Mouse (Mus musculus) stomach, postnatal 0 days (tissue): ENCODE measurements around the gene Olfr808. TPM values are rescaled to one million over a fixed set of nuclear protein-coding genes. Genes with fewer than 3 reads are reported as not detected.

Experiments used
- ATAC-seq: fragments of 200-750 bp; cut with Nextera tagmentation; 2 replicates; pipeline ENCODE4 v1.8.0; 2017; ENCODE audit not compliant: low FRiP score, low TSS enrichment
- DNase-seq: peaks from one replicate; pipeline ENCODE4 v3.0.0-alpha.2; 2016; ENCODE audit warnings: low spot score
- H3K27ac ChIP-seq: fragments of 300-500 bp; sonication (generic); replicated peaks from 2 replicates; pipeline ENCODE4 v1.5.1; 2014; ENCODE audit warnings: mild to moderate bottlenecking, control low read depth
- H3K27me3 ChIP-seq: fragments of 300-500 bp; sonication (generic); 2 replicates; pipeline ENCODE4 v1.6.1; 2014; ENCODE audit warnings: low read length; ENCODE audit not compliant: control insufficient read depth, insufficient read depth
- H3K36me3 ChIP-seq: fragments of 300-500 bp; sonication (generic); 2 replicates; pipeline ENCODE4 v1.6.1; 2014; ENCODE audit warnings: low read length, mixed read lengths; ENCODE audit not compliant: control insufficient read depth, insufficient read depth
- H3K4me1 ChIP-seq: fragments of 300-500 bp; sonication (generic); replicated peaks from 2 replicates; pipeline ENCODE4 v1.6.1; 2014; ENCODE audit warnings: antibody characterized with exemption; ENCODE audit not compliant: control insufficient read depth, insufficient read depth
- H3K4me2 ChIP-seq: fragments of 300-500 bp; sonication (generic); replicated peaks from 2 replicates; pipeline ENCODE4 v1.6.1; 2014; ENCODE audit warnings: low read depth, mild to moderate bottlenecking, control low read depth, moderate library complexity
- H3K4me3 ChIP-seq: fragments of 300-500 bp; sonication (generic); 2 replicates; pipeline ENCODE4 v1.5.1; 2014; ENCODE audit warnings: low read depth, low read length, control low read depth
- H3K9ac ChIP-seq: fragments of 300-500 bp; sonication (generic); 2 replicates; pipeline ENCODE4 v1.6.1; 2014; ENCODE audit warnings: mild to moderate bottlenecking, low read length, control low read depth, mixed read lengths
- H3K9me3 ChIP-seq: fragments of 300-500 bp; sonication (generic); 2 replicates; pipeline ENCODE4 v1.6.1; 2016; ENCODE audit warnings: low read length; ENCODE audit not compliant: control insufficient read depth
- CTCF ChIP-seq: IDR thresholded peaks from 2 replicates; pipeline ENCODE4 v1.5.1; 2016; ENCODE audit warnings: antibody characterized with exemption, low read depth, mild to moderate bottlenecking, moderate library complexity
- EP300 ChIP-seq: optimal IDR thresholded peaks from 2 replicates; pipeline ENCODE3; 2016; ENCODE audit warnings: antibody characterized with exemption
- WGBS: fragments of 180-500 bp; shearing (Covaris S2); extraction: QIAGEN DNeasy Blood & Tissue Kit; methylation state at CpG from one replicate; pipeline ENCODE4 v1.1.7; 2014; 5-methylcytosine and 5-hydroxymethylcytosine counted together
- microRNA-seq: library from miRNA; unstranded; fragments of <30 nt; microRNA quantifications from one replicate; pipeline ENCODE4, GENCODE M21; 2016
- polyA plus RNA-seq: library from polyadenylated mRNA; unstranded; fragments of >200 nt; fragmentation: Nextera tagmentation; extraction: Ambion mirVana; gene quantifications from 2 replicates; pipeline ENCODE4 v1.2.1, GENCODE M21; 2015

Olfr808 gene
- polyA plus RNA-seq, 1 experiment from 2014 or later: not detected

DNA sequence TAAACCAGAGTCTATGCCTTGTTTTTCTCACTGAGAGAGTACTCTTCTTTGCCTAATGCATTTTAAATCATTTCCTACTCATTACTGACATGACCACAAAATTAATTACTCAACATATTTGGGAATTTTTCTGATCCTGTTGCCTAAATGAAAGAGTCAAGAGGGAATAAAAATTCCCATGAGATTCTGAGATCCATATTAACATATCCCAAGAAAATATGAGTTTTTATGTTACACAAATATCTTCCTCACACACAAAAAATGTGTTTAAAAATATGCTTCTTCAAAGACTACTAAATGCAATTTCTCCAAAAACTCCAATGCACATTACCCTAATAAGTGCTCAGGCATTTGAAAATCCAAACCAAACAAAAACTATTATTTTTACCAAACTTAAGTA lies 29.5 kb downstream of the Olfr808 start, which contains the start of gene Olfr810:
Olfr810 (minus strand) TSS at position 101 of the 400 bp plus-strand sequence.
- H3K4me1 ChIP-seq: no peaks in the 10 kb centered on the region
- H3K9ac ChIP-seq: no peak within 1 kb of the TSS
- DNase-seq (no peak), ATAC-seq (no peak)
- no peaks in the 10 kb centered on the region for H3K36me3 ChIP-seq
- H3K4me2 ChIP-seq: no peak within 1 kb of the TSS
- no peaks in the 10 kb centered on the region for H3K9me3 ChIP-seq
- no peak within 1 kb of the TSS for H3K27ac ChIP-seq
- TF ChIP-seq CTCF (no peak), EP300 (no peak)
- no peaks in the 10 kb centered on the region for H3K27me3 ChIP-seq
- no peak within 1 kb of the TSS for H3K4me3 ChIP-seq

GRCm38 (mm10) chr10:129804296-129804695 lies 39.0 kb downstream of the Olfr808 start, which contains the start of gene Olfr811:
Gene Olfr811 (minus strand): TSS chr10:129804396.
- Histone ChIP-seq H3K9ac (no peak within 1 kb of the TSS), H3K4me1 (no peaks in the 10 kb centered on the region), H3K9me3 (no peaks in the 10 kb centered on the region), H3K36me3 (no peaks in the 10 kb centered on the region), H3K27ac (no peak within 1 kb of the TSS), H3K27me3 (no peaks in the 10 kb centered on the region), H3K4me2 (no peak within 1 kb of the TSS), H3K4me3 (no peak within 1 kb of the TSS)
- 82% methylated on average over 4 of the region's 4 CpGs for WGBS
- no peak for ATAC-seq
- no peak for DNase-seq
- TF ChIP-seq EP300 (no peak), CTCF (no peak)

Small RNA genes lying within 50 kb of the gene (microRNA-seq; reads per million reads assigned to microRNA genes)
- not detected for gene Gm24485

Other genes with a start within 250 kb of the Olfr808 start
- gene Olfr791, start 243.7 kb upstream of the Olfr808 start, polyA plus RNA-seq: not detected in 2 replicates
- gene Olfr792, start 226.3 kb upstream of the Olfr808 start, polyA plus RNA-seq: not detected in 2 replicates
- gene Olfr794, start 197.8 kb upstream of the Olfr808 start, polyA plus RNA-seq: not detected in 2 replicates
- gene Olfr796, start 152.9 kb upstream of the Olfr808 start, polyA plus RNA-seq: not detected in 2 replicates
- gene Olfr798, start 137.5 kb upstream of the Olfr808 start, polyA plus RNA-seq: not detected in 2 replicates
- not detected in 2 replicates for gene Olfr799, start 128.0 kb upstream of the Olfr808 start, polyA plus RNA-seq
- not detected in 2 replicates for gene Olfr800, start 107.8 kb upstream of the Olfr808 start, polyA plus RNA-seq
- 0.02 TPM in 1 of 2 replicates, not detected in the other for gene Olfr801, start 91.6 kb upstream of the Olfr808 start, polyA plus RNA-seq
- 0.06 TPM in 1 of 2 replicates, not detected in the other for gene Olfr802, start 77.3 kb upstream of the Olfr808 start, polyA plus RNA-seq
- gene Olfr803, start 71.2 kb upstream of the Olfr808 start, polyA plus RNA-seq: not detected in 2 replicates
- gene Olfr804, start 62.3 kb upstream of the Olfr808 start, polyA plus RNA-seq: not detected in 2 replicates
- gene Olfr805, start 36.1 kb upstream of the Olfr808 start, polyA plus RNA-seq: not detected in 2 replicates
- not detected in 2 replicates for gene Olfr806, start 23.6 kb upstream of the Olfr808 start, polyA plus RNA-seq
- gene Olfr807, start 7.7 kb upstream of the Olfr808 start, polyA plus RNA-seq: not detected in 2 replicates
- not detected in 2 replicates for gene Olfr809, start 9.2 kb downstream of the Olfr808 start, polyA plus RNA-seq
- not detected in 2 replicates for gene Olfr810, start 29.4 kb downstream of the Olfr808 start, polyA plus RNA-seq
- not detected in 2 replicates for gene Olfr811, start 38.9 kb downstream of the Olfr808 start, polyA plus RNA-seq
- not detected in 2 replicates for gene Olfr812, start 80.6 kb downstream of the Olfr808 start, polyA plus RNA-seq
- gene Olfr813, start 89.9 kb downstream of the Olfr808 start, polyA plus RNA-seq: not detected in 2 replicates
- not detected in 2 replicates for gene Olfr814, start 114.4 kb downstream of the Olfr808 start, polyA plus RNA-seq
- 0.11 TPM in 1 of 2 replicates, not detected in the other for gene Olfr815, start 140.4 kb downstream of the Olfr808 start, polyA plus RNA-seq
- gene Olfr816, start 150.1 kb downstream of the Olfr808 start, polyA plus RNA-seq: not detected in 2 replicates
- not detected in 2 replicates for gene Olfr818, start 183.6 kb downstream of the Olfr808 start, polyA plus RNA-seq
- not detected in 2 replicates for gene Olfr819, start 201.8 kb downstream of the Olfr808 start, polyA plus RNA-seq
- gene Olfr247, start 210.7 kb downstream of the Olfr808 start, polyA plus RNA-seq: not detected in 2 replicates
- gene Gm10310, start 219.6 kb downstream of the Olfr808 start, polyA plus RNA-seq: 0.02 TPM in 1 of 2 replicates, not detected in the other
- not detected in 2 replicates for gene Olfr820, start 247.1 kb downstream of the Olfr808 start, polyA plus RNA-seq